Mouse (Mus musculus) heart, embryonic 16.5 days (tissue): ENCODE data around the gene Abt1. TPM values are rescaled to one million over a fixed set of nuclear protein-coding genes. Genes with fewer than 3 reads are reported as not detected.
A peak's percentile ranks its signal among the peaks of the same experiment; 100 is the strongest.

Experiments
- ATAC-seq: fragments of 200-750 bp; cut with Nextera tagmentation; replicated peaks from 2 replicates; pipeline ENCODE4 v1.8.0; 2017; ENCODE audit warnings: moderate number of reproducible peaks; ENCODE audit not compliant: insufficient read depth, low FRiP score; ENCODE audit errors: extremely low read depth
- H3K27ac ChIP-seq: fragments of 300-500 bp; sonication (generic); 2 replicates; pipeline ENCODE4 v1.5.1; 2014; ENCODE audit warnings: mild to moderate bottlenecking, low read length, control low read depth, moderate library complexity
- H3K27me3 ChIP-seq: fragments of 300-500 bp; sonication (generic); 2 replicates; pipeline ENCODE4 v1.6.1; 2014; ENCODE audit warnings: low read length, mixed read lengths; ENCODE audit not compliant: control insufficient read depth, insufficient read depth
- H3K36me3 ChIP-seq: fragments of 300-500 bp; sonication (generic); 2 replicates; pipeline ENCODE4 v1.6.1; 2014; ENCODE audit not compliant: control insufficient read depth, insufficient read depth
- H3K4me1 ChIP-seq: fragments of 300-500 bp; sonication (generic); 2 replicates; pipeline ENCODE4 v1.6.1; 2014; ENCODE audit warnings: low read length, mixed read lengths; ENCODE audit not compliant: control insufficient read depth, insufficient read depth
- H3K4me2 ChIP-seq: fragments of 300-500 bp; sonication (generic); 2 replicates; pipeline ENCODE4 v1.6.1; 2014; ENCODE audit warnings: low read depth, mild to moderate bottlenecking, control low read depth, low read length
- H3K4me3 ChIP-seq: fragments of 300-500 bp; sonication (generic); 2 replicates; pipeline ENCODE4 v1.5.1; 2014; ENCODE audit warnings: mild to moderate bottlenecking, control low read depth, low read length
- H3K9ac ChIP-seq: fragments of 300-500 bp; sonication (generic); 2 replicates; pipeline ENCODE4 v1.6.1; 2014; ENCODE audit warnings: low read length, control low read depth
- H3K9me3 ChIP-seq: fragments of 300-500 bp; sonication (generic); replicated peaks from 2 replicates; pipeline ENCODE4 v1.6.1; 2016; ENCODE audit warnings: low read length; ENCODE audit not compliant: control insufficient read depth
- WGBS: fragments of 180-500 bp; shearing (Covaris S2); extraction: QIAGEN DNeasy Blood & Tissue Kit; methylation state at CpG from one replicate; pipeline ENCODE4 v1.1.7; 2014; 5-methylcytosine and 5-hydroxymethylcytosine counted together
- polyA plus RNA-seq: library from polyadenylated mRNA; unstranded; fragments of >200 nt; fragmentation: Nextera tagmentation; extraction: Ambion mirVana; gene quantifications from 2 replicates; pipeline ENCODE4 v1.2.1, GENCODE M21; 2015

Gene Abt1
- polyA plus RNA-seq, 1 experiment from 2014 or later, result 9.4 TPM

- Histone ChIP-seq H3K27me3 (0 out of 2 replicates have a peak, but pooled peaks cover 5% of the 10 kb centered on the region), H3K4me1 (peaks cover 13% of the 10 kb centered on the region), H3K36me3 (no peaks in the 10 kb centered on the region), H3K27ac (no peak overlapping the region), H3K4me2 (no peak overlapping the region), H3K9me3 (no peaks in the 10 kb centered on the region), H3K9ac (no peak overlapping the region), H3K4me3 (no peak overlapping the region)
- ATAC-seq, result no peak
- 81% methylated on average over 4 of the region's 4 CpGs for WGBS
Observed at GRCm38 (mm10) chr13:23462063-23462462, 38.4 kb upstream of the Abt1 start.

- no peak overlapping the region for H3K27ac ChIP-seq
- ATAC-seq, result no peak
- no peak overlapping the region for H3K4me3 ChIP-seq
- H3K4me2 ChIP-seq, result peak overlapping the region; percentile 8; the same call in 1 of the 2 replicates
- H3K4me1 ChIP-seq, result peaks cover 5% of the 10 kb centered on the region; the same call in 1 of the 2 replicates
- H3K9me3 ChIP-seq, result no peaks in the 10 kb centered on the region
- H3K9ac ChIP-seq, result no peak overlapping the region
- WGBS, result 24% methylated on average over 15 of the region's 15 CpGs
- no peaks in the 10 kb centered on the region for H3K36me3 ChIP-seq
- 0 out of 2 replicates have a peak, but pooled peaks cover 5% of the 10 kb centered on the region for H3K27me3 ChIP-seq
Observed at GRCm38 (mm10) chr13:23459264-23459846, 35.7 kb upstream of the Abt1 start.

GRCm38 (mm10) chr13:23453926-23454325 lies 30.3 kb upstream of the Abt1 start:
- under 1% methylated on average over 9 of the region's 9 CpGs for WGBS
- no peak for ATAC-seq
- peak overlapping the region; percentile 69 for H3K4me2 ChIP-seq

GRCm38 (mm10) chr13:23453362-23453862 lies 29.7 kb upstream of the Abt1 start:
- Histone ChIP-seq H3K9ac (peak overlapping the region; percentile 81), H3K4me2 (peak overlapping the region; percentile 69), H3K27ac (peak overlapping the region; percentile 88), H3K9me3 (no peaks in the 10 kb centered on the region), H3K4me3 (peak overlapping the region; percentile 91), H3K27me3 (0 out of 2 replicates have a peak, but pooled peaks cover 2% of the 10 kb centered on the region), H3K36me3 (no peaks in the 10 kb centered on the region), H3K4me1 (no peaks in the 10 kb centered on the region)
- ATAC-seq, result peak; percentile 86
- under 1% methylated on average over 25 of the region's 25 CpGs for WGBS

More at GRCm38 (mm10) chr13:23453926-23454325, 30.3 kb upstream of the Abt1 start:
- Histone ChIP-seq H3K9ac (peak overlapping the region; percentile 81), H3K27me3 (0 out of 2 replicates have a peak, but pooled peaks cover 3% of the 10 kb centered on the region), H3K4me1 (no peaks in the 10 kb centered on the region), H3K9me3 (no peaks in the 10 kb centered on the region), H3K4me3 (peak overlapping the region; percentile 91), H3K36me3 (no peaks in the 10 kb centered on the region), H3K27ac (peak overlapping the region; percentile 88)

- under 1% methylated on average over 15 of the region's 15 CpGs for WGBS
- ATAC-seq, result no peak; the same call in 1 of the 2 replicates
- Histone ChIP-seq H3K9me3 (no peaks in the 10 kb centered on the region), H3K9ac (peak overlapping the region; percentile 77), H3K27me3 (no peaks in the 10 kb centered on the region), H3K36me3 (no peaks in the 10 kb centered on the region), H3K4me2 (peak overlapping the region; percentile 82), H3K27ac (peak overlapping the region; percentile 67), H3K4me1 (no peaks in the 10 kb centered on the region), H3K4me3 (peak overlapping the region; percentile 74)
Observed at GRCm38 (mm10) chr13:23450398-23450797, 26.7 kb upstream of the Abt1 start.

GRCm38 (mm10) chr13:23449235-23450095 lies 25.8 kb upstream of the Abt1 start:
- peak overlapping the region; percentile 82 for H3K4me2 ChIP-seq
- no peaks in the 10 kb centered on the region for H3K9me3 ChIP-seq
- H3K27me3 ChIP-seq, result no peaks in the 10 kb centered on the region
- H3K4me1 ChIP-seq, result peaks cover 4% of the 10 kb centered on the region
- under 1% methylated on average over 24 of the region's 24 CpGs for WGBS
- peak overlapping the region; percentile 74 for H3K4me3 ChIP-seq
- H3K9ac ChIP-seq, result peak overlapping the region; percentile 77
- no peaks in the 10 kb centered on the region for H3K36me3 ChIP-seq
- peak overlapping the region; percentile 65 for H3K27ac ChIP-seq
- ATAC-seq, result no peak

GRCm38 (mm10) chr13:23448758-23449157 lies 25.1 kb upstream of the Abt1 start:
- Histone ChIP-seq H3K27me3 (no peaks in the 10 kb centered on the region), H3K9ac (no peak overlapping the region), H3K4me1 (peaks cover 7% of the 10 kb centered on the region), H3K36me3 (no peaks in the 10 kb centered on the region), H3K4me2 (peak overlapping the region; percentile 82), H3K27ac (no peak overlapping the region; the same call in 1 of the 2 replicates), H3K4me3 (peak overlapping the region; percentile 74), H3K9me3 (no peaks in the 10 kb centered on the region)
- 48% methylated on average over 3 of the region's 3 CpGs for WGBS
- ATAC-seq, result no peak

GRCm38 (mm10) chr13:23446498-23446952 lies 22.9 kb upstream of the Abt1 start:
- peak; percentile 47 for ATAC-seq

More at GRCm38 (mm10) chr13:23446498-23446952, 22.9 kb upstream of the Abt1 start:
- peak overlapping the region; percentile 77 for H3K9ac ChIP-seq
- H3K27ac ChIP-seq, result peak overlapping the region; percentile 77
- WGBS, result 0% methylated on average over 16 of the region's 16 CpGs
- H3K4me1 ChIP-seq, result peaks cover 9% of the 10 kb centered on the region
- peak overlapping the region; percentile 62 for H3K4me3 ChIP-seq
- H3K27me3 ChIP-seq, result no peaks in the 10 kb centered on the region
- H3K4me2 ChIP-seq, result peak overlapping the region; percentile 64
- no peaks in the 10 kb centered on the region for H3K9me3 ChIP-seq
- no peaks in the 10 kb centered on the region for H3K36me3 ChIP-seq
